Mouse (Mus musculus) heart, postnatal 0 days (tissue): ENCODE results near the gene Cnpy2. TPM values are rescaled to one million over a fixed set of nuclear protein-coding genes. Genes with fewer than 3 reads are reported as not detected.

Experiments
- ATAC-seq: fragments of 200-750 bp; cut with Nextera tagmentation; 2 replicates; pipeline ENCODE4 v1.8.0; 2017; ENCODE audit warnings: low read depth, moderate number of reproducible peaks, moderate library complexity; ENCODE audit not compliant: insufficient read depth
- DNase-seq: peaks from one replicate; pipeline ENCODE4 v3.0.0-alpha.2; 2016; ENCODE audit warnings: low spot score
- H3K27ac ChIP-seq: fragments of 300-500 bp; sonication (generic); 2 replicates; pipeline ENCODE4 v1.5.1; 2014; ENCODE audit warnings: low read depth, mild to moderate bottlenecking
- H3K27me3 ChIP-seq: fragments of 300-500 bp; sonication (generic); 2 replicates; pipeline ENCODE4 v1.6.1; 2014; ENCODE audit warnings: low read length, mixed read lengths; ENCODE audit not compliant: control insufficient read depth, insufficient read depth
- H3K36me3 ChIP-seq: fragments of 300-500 bp; sonication (generic); replicated peaks from 2 replicates; pipeline ENCODE4 v1.6.1; 2014; ENCODE audit warnings: low read length, mixed read lengths; ENCODE audit not compliant: control insufficient read depth, insufficient read depth
- H3K4me1 ChIP-seq: fragments of 300-500 bp; sonication (generic); 2 replicates; pipeline ENCODE4 v1.6.1; 2014; ENCODE audit warnings: antibody characterized with exemption; ENCODE audit not compliant: control insufficient read depth, insufficient read depth
- H3K4me2 ChIP-seq: fragments of 300-500 bp; sonication (generic); 2 replicates; pipeline ENCODE4 v1.6.1; 2014; ENCODE audit warnings: low read depth, mild to moderate bottlenecking, low read length, moderate library complexity
- H3K4me3 ChIP-seq: fragments of 300-500 bp; sonication (generic); 2 replicates; pipeline ENCODE4 v1.5.1; 2014; ENCODE audit warnings: low read depth, low read length
- H3K9ac ChIP-seq: fragments of 300-500 bp; sonication (generic); replicated peaks from 2 replicates; pipeline ENCODE4 v1.6.1; 2014; ENCODE audit warnings: low read depth, low read length, mixed read lengths
- H3K9me3 ChIP-seq: fragments of 300-500 bp; sonication (generic); replicated peaks from 2 replicates; pipeline ENCODE4 v1.6.1; 2016; ENCODE audit warnings: low read length; ENCODE audit not compliant: control insufficient read depth
- CTCF ChIP-seq: IDR thresholded peaks from 2 replicates; pipeline ENCODE4 v1.5.1; 2016; ENCODE audit warnings: antibody characterized with exemption, control low read depth, low read depth
- EP300 ChIP-seq: IDR thresholded peaks from 2 replicates; pipeline ENCODE4 v1.6.1; 2016; ENCODE audit warnings: antibody characterized with exemption, low read depth
- WGBS: fragments of 180-500 bp; shearing (Covaris S2); extraction: QIAGEN DNeasy Blood & Tissue Kit; methylation state at CpG from one replicate; pipeline ENCODE4 v1.1.7; 2014; 5-methylcytosine and 5-hydroxymethylcytosine counted together
- polyA plus RNA-seq: library from polyadenylated mRNA; unstranded; fragments of >200 nt; fragmentation: Nextera tagmentation; extraction: Ambion mirVana; gene quantifications from 2 replicates; pipeline ENCODE4 v1.2.1, GENCODE M21; 2015
- total RNA-seq: library from RNA; depleted of rRNA; stranded (reverse); fragments of >200 nt; gene quantifications from 2 replicates; pipeline ENCODE4 v1.2.3, GENCODE M21; 2014; ENCODE audit warnings: low replicate concordance

The Cnpy2 gene
- total and polyA plus RNA-seq, 2 experiments from 2014 or later: 24.7 to 170 TPM

DNA sequence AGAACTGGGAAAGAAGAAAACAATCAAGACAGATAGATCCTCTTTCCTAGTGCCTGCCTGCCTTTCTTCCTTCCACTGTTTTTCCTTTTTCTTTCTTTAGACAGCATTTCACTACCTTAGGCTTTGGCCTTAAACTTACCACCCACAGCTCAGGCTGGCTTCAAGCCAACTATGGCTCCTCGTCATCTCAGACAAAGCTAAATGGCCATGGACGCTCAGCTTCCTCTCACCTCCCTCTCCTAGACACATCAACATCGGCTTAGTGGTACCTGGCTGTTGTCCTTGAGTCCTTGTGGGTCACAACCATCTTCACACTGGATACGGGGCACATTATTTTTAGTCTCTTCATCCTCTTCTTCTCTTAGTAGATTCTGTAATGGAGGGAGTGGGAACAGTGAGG is 25.0 kb upstream of the Cnpy2 start:
- H3K4me3 ChIP-seq: peak overlapping the region; percentile 14
- no peaks in the 10 kb centered on the region for H3K27me3 ChIP-seq
- ATAC-seq (peak; percentile 3; the same call in 1 of the 2 replicates), DNase-seq (no peak)
- H3K4me2 ChIP-seq: peak overlapping the region; percentile 33
- H3K9me3 ChIP-seq: no peaks in the 10 kb centered on the region
- peak overlapping the region; percentile 79 for H3K27ac ChIP-seq
- TF ChIP-seq EP300: no peak
- peaks cover 12% of the 10 kb centered on the region for H3K36me3 ChIP-seq
- H3K4me1 ChIP-seq: peaks cover 20% of the 10 kb centered on the region
- H3K9ac ChIP-seq: peak overlapping the region; percentile 21; the same call in 1 of the 2 replicates
- WGBS: 35% methylated on average over 4 of the region's 4 CpGs

DNA sequence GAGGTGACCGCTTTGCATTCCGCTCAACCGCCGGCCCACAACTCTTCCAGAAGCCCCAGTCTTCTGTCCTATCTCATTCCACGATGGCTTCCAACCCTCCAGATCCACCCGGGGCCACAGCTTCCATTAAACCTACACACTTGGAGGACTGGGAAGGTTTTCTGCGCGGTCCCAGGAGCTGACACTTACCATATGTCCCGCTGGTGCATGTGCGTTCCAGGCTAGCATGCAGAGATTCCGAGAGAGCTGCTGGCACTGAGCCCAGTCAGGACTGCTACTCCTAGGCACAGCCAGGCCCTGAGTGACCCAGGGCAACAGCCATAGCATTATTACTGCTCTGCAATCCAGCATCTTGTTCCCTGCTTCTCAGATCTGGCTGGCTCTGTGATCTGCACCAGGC is 24.6 kb upstream of the Cnpy2 start:
- DNase-seq (peak; percentile 85), ATAC-seq (peak; percentile 92)
- no peaks in the 10 kb centered on the region for H3K9me3 ChIP-seq
- peak overlapping the region; percentile 21 for H3K9ac ChIP-seq
- H3K4me3 ChIP-seq: peak overlapping the region; percentile 14
- peaks cover 8% of the 10 kb centered on the region; the same call in 1 of the 2 replicates for H3K36me3 ChIP-seq
- H3K4me2 ChIP-seq: peak overlapping the region; percentile 33
- H3K27ac ChIP-seq: peak overlapping the region; percentile 79
- peaks cover 24% of the 10 kb centered on the region for H3K4me1 ChIP-seq
- WGBS: 29% methylated on average over 11 of the region's 11 CpGs
- no peaks in the 10 kb centered on the region for H3K27me3 ChIP-seq
- TF ChIP-seq EP300: no peak
- TF ChIP-seq CTCF: no peak

DNA sequence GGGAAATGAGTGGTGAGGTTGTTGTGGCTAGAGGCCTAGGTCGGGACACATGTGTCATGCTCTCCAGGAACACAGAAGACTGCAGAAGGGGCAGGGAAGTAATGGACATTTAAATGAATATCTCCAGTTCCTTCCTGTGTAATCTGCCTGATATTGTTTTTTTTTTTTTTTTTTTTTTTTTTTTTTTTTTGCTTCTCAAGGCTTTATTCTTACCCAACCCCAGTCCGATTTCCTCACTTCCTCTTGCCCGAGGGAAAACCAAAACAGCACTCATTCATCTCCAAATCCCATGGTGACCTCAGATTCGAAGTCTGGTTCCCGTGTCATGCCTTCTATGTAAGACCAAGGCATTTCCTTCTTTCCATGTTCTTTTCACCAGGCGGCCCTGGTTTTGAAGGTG is 24.0 kb upstream of the Cnpy2 start:
- no peak for ATAC-seq
- Histone ChIP-seq H3K4me2 (no peak overlapping the region), H3K27me3 (no peaks in the 10 kb centered on the region), H3K4me3 (no peak overlapping the region), H3K36me3 (peaks cover 2% of the 10 kb centered on the region; the same call in 1 of the 2 replicates), H3K9ac (no peak overlapping the region; the same call in 1 of the 2 replicates), H3K27ac (peak overlapping the region; percentile 79), H3K9me3 (no peaks in the 10 kb centered on the region), H3K4me1 (peaks cover 26% of the 10 kb centered on the region)
- DNase-seq: no peak
- WGBS: 62% methylated on average over 6 of the region's 6 CpGs
- TF ChIP-seq CTCF (no peak), EP300 (no peak)

DNA sequence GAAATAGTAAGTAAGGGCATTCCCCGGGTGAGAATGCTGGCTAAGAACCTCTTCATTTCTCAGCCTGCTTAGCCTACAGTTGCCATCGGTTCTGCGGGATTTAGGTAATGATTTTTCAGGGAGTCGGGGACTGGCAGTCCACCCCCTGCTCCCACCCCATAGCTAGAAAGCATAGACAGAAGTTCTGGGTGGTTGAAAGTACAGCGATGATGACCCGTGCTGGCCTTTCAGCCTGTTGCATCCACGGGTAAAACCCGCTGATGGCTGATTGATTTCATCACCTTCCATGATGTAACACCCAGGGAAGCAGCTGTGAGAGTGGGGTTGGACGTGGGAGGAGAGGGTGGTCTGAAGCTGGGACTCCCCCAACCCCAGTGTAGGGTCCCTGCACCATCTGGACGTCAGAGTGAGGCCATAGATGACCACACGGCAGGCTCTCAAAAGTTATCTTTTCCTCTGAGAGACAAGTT is 23.5 kb upstream of the Cnpy2 start, which contains the start of gene Il23a:
Gene Il23a, minus strand, starts transcription at position 51 of the 470 bp plus-strand sequence.
- peak within 1 kb of the TSS; percentile 33 for H3K4me2 ChIP-seq
- no peaks in the 10 kb centered on the region for H3K27me3 ChIP-seq
- TF ChIP-seq CTCF (no peak), EP300 (no peak)
- no peaks in the 10 kb centered on the region for H3K9me3 ChIP-seq
- ATAC-seq: no peak
- peak within 1 kb of the TSS; percentile 79 for H3K27ac ChIP-seq
- H3K4me3 ChIP-seq: peak within 1 kb of the TSS; percentile 14
- no peaks in the 10 kb centered on the region for H3K36me3 ChIP-seq
- no peak for DNase-seq
- peak within 1 kb of the TSS; percentile 21 for H3K9ac ChIP-seq
- 68% methylated on average over 11 of the region's 11 CpGs for WGBS
- peaks cover 28% of the 10 kb centered on the region for H3K4me1 ChIP-seq

DNA sequence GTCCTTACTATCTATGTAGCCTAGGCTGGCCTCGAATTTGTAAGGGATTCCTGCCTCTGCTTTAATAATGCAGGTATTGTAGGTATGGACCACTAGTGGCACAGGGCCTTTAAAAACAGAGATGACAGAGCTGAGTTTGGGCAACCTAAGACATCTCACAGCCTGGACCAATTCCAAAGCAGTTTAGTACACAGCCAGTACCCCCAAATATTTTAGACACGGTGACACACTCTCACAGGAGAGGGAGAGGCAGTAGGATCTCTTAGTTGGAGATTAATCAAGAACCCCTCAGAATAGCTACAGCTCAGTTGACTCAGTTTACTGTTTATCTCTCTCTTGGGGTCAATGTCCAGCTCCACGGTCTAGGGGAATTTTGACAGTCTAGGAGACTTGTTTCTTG is 19.9 kb upstream of the Cnpy2 start:
- peak overlapping the region; percentile 77 for H3K9ac ChIP-seq
- H3K4me2 ChIP-seq: peak overlapping the region; percentile 72
- peak overlapping the region; percentile 97 for H3K27ac ChIP-seq
- 20% methylated on average over 3 of the region's 3 CpGs for WGBS
- TF ChIP-seq CTCF (no peak), EP300 (no peak)
- no peaks in the 10 kb centered on the region for H3K9me3 ChIP-seq
- 0 out of 2 replicates have a peak, but pooled peaks cover 3% of the 10 kb centered on the region for H3K36me3 ChIP-seq
- ATAC-seq: no peak
- DNase-seq: no peak
- peaks cover 26% of the 10 kb centered on the region for H3K4me1 ChIP-seq
- H3K4me3 ChIP-seq: peak overlapping the region; percentile 64
- no peaks in the 10 kb centered on the region for H3K27me3 ChIP-seq

GRCm38 (mm10) chr10:128302785-128303125 is 19.5 kb upstream of the Cnpy2 start:
- H3K4me3 ChIP-seq: peak overlapping the region; percentile 64
- H3K4me2 ChIP-seq: peak overlapping the region; percentile 72
- peak overlapping the region; percentile 77 for H3K9ac ChIP-seq
- H3K9me3 ChIP-seq: no peaks in the 10 kb centered on the region
- H3K27ac ChIP-seq: peak overlapping the region; percentile 97
- TF ChIP-seq EP300: no peak
- TF ChIP-seq CTCF: no peak
- H3K36me3 ChIP-seq: 0 out of 2 replicates have a peak, but pooled peaks cover 3% of the 10 kb centered on the region
- H3K4me1 ChIP-seq: peaks cover 22% of the 10 kb centered on the region
- DNase-seq: no peak
- WGBS: 0% methylated on average over 9 of the region's 9 CpGs
- peak; percentile 24; the same call in 1 of the 2 replicates for ATAC-seq
- H3K27me3 ChIP-seq: no peaks in the 10 kb centered on the region
